Mouse (Mus musculus) gastrocnemius, postnatal 25 days (tissue): ENCODE measurements around the gene Orc2. TPM values are rescaled to one million over a fixed set of nuclear protein-coding genes. Genes with fewer than 3 reads are reported as not detected.

Experiments
- DNase-seq: peaks from one replicate; pipeline ENCODE4 v3.0.0; 2022
- total RNA-seq, 2 experiments: library from RNA; stranded (reverse); gene quantifications; 1 replicate in 1 of 2; 2 replicates in 1 of 2; pipeline ENCODE4 v1.2.3; 2021

Orc2 gene
- total RNA-seq, 2 experiments from 2014 or later: 10.1 to 11.4 TPM

DNA sequence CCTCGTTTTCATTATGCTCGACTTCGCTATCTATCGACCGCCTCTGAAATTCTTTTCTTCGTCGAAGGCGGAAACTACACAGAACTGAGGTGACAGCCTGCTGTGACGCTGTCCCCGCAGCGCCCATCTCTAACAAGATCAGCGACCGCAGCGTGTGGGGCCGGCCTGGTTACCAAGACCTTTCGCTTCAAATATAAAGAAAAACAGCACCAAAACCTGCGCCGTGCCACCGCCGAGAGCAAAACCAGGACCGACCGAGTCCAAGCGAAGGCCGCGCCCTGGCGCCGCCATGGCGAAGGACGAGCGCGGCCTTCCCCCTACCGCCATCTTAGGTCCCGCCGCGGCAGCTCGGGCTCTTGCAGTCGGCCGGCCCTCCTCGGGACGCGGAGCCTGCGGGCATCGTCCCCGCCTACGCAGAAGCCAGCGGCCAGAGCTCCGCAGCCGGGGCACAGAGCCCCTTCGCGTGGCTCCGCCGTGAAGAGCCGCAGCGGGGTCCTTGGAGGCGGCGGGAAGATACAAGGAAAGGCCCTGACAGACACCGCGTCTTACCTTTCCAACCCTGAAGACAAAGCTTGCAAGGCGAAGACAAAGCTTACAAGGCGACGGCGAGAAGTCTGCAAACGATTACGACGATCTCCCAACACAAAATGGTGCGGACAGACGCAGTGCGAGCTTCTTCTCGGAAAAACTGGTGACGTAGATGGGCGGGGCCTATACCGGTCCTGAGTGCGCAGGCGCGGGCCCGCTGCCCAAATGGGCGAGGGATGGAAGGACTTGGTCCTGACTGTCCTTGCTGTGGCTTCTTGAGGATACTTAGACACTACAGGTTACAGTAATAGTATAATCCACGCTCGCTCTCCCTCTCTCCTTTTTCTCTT, 81.3 kb downstream of the Orc2 start, which contains the start of gene Clk1:
Clk1 (minus strand) TSS at position 696 of the 878 bp plus-strand sequence.
- peak; percentile 95 for DNase-seq

DNA sequence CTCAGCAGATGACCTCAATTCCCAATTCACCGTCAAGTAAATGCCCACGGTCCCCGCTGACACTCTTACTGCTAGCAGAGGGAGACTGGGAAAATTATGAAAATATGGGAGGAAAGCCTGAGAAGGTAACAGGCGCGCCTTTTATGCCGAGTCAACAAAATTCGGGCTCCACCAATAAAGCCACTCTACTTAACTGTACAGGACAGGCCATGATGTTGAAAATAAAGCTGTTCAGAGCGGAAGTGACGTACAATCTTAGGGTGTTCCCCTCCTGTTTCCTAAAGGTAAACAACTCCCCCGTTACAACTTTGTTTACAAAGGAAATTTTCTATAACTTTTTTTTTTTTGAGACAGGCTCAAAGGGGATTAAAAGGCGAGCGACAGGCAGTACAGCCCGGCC, 82.0 kb downstream of the Orc2 start:
- no peak for DNase-seq

- no peak for DNase-seq
Observed at GRCm38 (mm10) chr1:58420961-58421360, 83.9 kb downstream of the Orc2 start.

GRCm38 (mm10) chr1:58420032-58420431, 84.9 kb downstream of the Orc2 start:
- no peak for DNase-seq

DNA sequence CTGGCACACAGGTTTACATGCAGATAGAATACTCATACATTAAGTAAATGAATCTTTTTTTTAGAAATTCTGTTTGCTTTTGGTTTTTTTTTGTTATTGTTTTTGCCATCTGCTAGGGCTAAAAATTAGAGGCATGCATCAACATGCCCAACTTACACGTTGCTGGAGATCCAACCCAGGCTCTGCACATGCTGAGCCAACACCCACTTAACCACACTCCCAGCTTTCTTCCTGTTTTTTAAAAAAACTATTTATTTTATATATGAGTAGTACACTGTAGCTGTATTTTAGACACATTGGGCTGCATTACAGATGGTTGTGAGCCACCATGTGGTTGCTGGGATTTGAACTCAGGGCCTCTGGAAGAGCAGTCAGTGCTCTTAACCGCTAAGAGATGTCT, 88.9 kb downstream of the Orc2 start:
- DNase-seq: no peak

DNA sequence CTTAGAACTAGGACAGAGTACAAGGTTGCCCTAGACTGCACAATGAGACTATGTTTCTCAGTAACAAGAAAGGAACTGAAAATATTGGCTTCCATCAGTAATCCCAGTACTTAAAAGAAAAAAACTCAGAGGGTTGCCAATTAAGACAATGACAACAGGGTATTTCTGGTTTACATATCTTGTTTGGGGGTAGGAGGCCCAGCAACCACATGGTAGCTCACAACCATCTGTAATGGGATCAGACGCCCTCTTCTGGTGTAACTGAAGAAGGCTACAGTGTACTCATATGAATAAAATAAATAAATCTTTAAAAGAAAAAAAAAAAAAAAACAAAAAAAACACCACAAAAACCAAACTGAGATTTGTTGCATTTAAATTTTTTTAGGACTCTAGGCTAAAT, 89.5 kb downstream of the Orc2 start:
- DNase-seq: no peak

Other genes with a start within 250 kb of the Orc2 start
- not detected for gene Aox2, start 226.8 kb downstream of the Orc2 start, total RNA-seq
- gene Bzw1, start 112.2 kb downstream of the Orc2 start, total RNA-seq: 10 to 100 TPM; 43.5 to 49.1 TPM
- 10 to 100 TPM; 30.4 to 33.5 TPM for gene Clk1, start 81.0 kb downstream of the Orc2 start, total RNA-seq
- 1 to 10 TPM; 6.8 to 8.5 TPM for gene Nif3l1, start 60.0 kb downstream of the Orc2 start, total RNA-seq
- gene Ppil3, start 59.6 kb downstream of the Orc2 start, total RNA-seq: 10 to 100 TPM; 17.2 to 17.8 TPM
- 10 to 100 TPM; 11.2 to 11.3 TPM for gene Fam126b, start 81.2 kb upstream of the Orc2 start, total RNA-seq
- gene Ndufb3, start 81.3 kb upstream of the Orc2 start, total RNA-seq: 100 to 1,000 TPM; 162 to 175 TPM
- not detected for gene Als2cr12, start 190.9 kb upstream of the Orc2 start, total RNA-seq
- 10 to 100 TPM; 40.0 to 41.4 TPM for gene Cflar, start 206.4 kb upstream of the Orc2 start, total RNA-seq